Mouse (Mus musculus): ENCODE measurements around the gene Shank1. TPM values are rescaled to one million over a fixed set of nuclear protein-coding genes. Genes with fewer than 3 reads are reported as not detected.

Shank1 gene
- total RNA-seq, 2 experiments from 2014 or later: 299 to 336 TPM

DNA sequence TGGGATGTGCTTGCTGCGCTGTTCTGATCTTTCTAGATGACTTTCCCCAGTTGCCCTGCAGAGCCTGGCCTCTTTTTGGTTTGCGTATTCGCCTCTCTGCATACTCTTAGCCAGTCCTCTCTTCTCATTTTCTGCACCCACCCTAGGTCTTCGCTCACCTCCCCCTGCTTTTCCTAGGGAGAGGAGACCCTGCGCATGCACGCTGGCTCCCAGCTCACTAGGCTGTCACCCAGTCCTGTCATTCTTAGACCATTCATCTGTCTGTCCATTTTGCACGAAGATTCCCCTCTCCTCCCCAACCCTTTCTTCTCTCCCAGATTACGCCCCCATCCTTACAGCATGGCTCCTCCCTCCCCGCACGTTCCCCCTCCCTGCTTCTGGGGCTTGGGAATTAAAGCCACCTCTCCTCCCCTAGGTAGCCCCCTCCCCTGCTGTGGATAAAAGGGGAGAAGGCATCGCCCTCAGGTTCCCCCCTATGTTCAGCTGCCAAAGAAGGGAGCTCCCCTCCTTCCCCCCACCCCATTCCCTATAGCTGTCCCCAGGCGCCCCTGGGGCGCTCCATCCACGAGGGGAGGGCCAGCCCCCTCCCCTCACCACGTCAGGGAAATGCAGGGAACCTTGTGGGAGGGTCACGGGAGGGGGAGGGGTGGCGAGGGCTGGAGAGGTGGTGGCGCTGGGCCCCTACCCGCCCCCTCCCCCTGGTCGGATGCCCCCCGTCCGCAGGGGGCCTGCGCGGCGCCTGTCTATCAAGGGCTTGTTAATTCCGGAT is 49.0 kb downstream of the Shank1 start:
- DNase-seq: peak; percentile 64
- intact Hi-C loops (cut with DNase I): loop anchor here (10.0 kb wide), 1 partner anchor 126 kb away; no protein-coding TSS in a partner anchor

DNA sequence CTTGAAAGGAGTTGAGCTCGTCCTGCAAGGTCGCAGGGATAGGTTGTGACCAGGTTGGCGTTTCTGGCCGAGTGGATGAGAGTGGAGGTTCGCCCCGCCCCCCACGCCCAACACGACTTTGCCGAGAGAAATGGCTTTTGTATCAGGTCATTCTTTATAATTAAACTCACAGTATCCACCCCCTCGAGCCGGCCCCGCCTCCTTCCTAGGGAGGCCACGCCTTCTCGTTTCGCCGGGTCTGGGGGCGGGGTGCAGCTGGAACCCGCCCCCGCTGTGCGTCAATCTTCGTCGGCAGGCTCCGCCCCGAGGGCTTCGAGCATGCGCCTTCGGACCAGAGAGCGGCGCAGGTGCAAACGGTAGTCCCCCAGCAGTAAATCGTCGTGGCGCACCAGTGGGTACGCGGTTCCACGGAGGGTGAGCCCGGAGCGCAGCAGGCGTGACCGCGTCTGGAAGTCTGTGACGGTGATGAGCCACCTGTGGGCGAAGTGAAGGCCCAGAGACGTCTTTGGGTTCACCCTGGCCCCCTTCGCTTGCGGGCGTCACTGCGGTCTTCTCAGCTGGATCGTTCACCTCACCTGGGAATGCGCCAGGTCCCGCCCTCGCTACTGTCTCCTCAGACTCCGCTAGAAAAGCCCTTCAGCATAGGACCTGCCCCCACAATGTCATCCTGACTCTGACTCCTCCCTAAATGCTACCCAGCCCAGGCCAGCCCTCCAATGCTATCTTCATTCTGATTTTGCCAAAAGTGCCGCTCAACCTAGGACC is 50.0 kb downstream of the Shank1 start:
- intact Hi-C loops (cut with DNase I): loop anchor here (10.0 kb wide), 1 partner anchor 125 kb away; no protein-coding TSS in a partner anchor
- DNase-seq: peak; percentile 94

DNA sequence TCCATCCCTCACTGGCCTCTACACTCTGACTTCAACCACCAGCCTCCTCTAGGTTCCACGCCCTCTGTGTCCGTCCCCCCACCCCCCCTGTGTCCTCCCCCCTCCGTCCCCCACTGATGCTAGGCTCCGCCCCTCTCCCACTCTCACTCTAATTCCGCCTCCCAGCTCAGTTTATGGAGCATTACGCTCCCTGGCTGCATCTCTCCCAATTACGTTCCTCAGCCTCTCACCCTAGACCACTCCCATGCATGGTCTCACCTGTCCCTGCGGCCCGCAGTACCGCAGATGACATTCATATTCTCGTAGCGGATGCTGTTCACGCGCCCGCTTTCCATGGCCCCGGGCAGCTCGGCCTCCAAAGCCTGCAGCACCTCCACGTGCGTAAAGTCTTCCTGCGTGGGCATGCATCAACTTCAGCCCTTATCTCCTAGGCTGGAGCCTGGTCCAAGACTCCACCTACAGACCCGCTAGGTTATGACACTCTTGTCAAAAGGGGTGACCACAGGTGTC is 50.8 kb downstream of the Shank1 start:
- intact Hi-C loops (cut with DNase I): no loop called here
- DNase-seq: peak; percentile 33

DNA sequence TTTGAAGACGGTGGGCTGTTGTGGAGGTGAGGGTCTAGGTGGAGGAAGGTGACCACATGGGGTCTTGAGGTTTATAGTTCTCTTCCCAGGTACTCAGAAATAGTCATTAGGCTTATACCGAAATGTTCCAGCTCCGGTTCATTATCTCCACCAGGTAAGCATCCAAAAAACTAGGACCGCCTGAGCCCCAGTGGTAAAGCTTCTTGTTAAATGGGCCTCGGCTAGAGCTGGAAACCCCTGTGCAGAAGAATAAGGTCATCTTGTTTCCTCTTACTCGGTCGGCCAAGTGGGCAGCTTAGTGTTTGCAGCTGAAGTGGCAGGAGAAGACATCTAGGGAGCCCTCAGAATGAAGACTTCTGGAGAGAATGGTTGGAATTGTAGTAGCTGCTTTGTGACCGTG is 62.6 kb downstream of the Shank1 start:
- no peak for DNase-seq
- intact Hi-C loops (cut with DNase I): no loop called here

DNA sequence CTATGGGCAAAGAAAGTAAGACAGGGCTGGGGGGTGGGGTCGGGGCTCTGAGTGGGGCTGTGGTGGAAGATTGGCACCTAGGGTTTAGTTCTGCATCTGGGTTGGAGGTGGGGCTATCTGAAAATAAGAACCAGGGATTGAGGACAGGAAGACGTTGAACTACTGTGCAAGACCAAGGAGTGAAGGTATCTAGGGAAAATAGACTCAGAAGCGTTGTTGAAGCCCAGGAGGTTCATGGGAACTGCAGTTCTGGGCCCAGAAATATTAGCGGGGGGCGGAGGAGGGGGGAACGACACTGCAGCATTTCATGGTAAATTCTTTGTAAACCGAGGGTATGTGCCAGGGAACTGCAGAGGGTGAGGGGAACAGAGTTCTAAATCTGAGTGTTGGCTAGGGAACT is 63.4 kb downstream of the Shank1 start:
- DNase-seq: no peak
- intact Hi-C loops (cut with DNase I): no loop called here

DNA sequence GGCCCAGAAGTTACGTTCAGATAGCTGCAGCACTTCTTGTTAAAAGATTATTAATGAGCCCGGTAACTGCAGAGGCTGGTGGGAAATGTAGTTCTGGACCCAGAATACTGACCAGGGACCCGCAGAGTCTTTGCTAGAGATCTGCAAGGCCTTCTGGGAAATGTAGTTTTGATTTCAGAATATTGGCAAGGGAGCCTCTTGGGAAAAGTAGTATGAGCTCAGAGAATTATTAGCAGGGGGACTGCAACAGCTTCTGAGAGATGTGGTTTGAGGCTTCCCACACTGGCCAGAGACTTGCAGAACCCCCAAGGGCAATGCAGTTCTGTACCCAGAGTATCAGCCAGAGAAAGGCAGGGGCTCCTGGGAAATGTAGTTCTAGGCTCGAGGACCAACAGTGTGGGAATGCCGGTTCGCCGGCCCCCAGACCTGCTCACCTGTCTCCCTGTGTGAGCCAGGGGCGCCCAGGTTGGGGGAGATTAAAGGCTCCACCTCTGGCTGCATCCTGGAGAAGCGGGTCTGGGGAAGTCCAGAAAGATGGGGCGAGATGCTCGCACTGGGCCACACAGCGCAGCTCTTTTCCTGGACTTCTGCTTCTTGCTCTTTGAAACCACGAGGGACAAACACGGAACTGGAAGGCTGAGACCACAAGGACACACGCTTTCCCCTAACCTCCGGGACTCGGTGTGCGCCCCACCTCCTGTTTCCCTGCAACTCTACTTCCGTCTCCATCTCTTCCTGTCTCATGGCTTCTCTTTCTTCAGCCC is 64.0 kb downstream of the Shank1 start:
- DNase-seq: peak; percentile 73
- intact Hi-C loops (cut with DNase I): no loop called here

DNA sequence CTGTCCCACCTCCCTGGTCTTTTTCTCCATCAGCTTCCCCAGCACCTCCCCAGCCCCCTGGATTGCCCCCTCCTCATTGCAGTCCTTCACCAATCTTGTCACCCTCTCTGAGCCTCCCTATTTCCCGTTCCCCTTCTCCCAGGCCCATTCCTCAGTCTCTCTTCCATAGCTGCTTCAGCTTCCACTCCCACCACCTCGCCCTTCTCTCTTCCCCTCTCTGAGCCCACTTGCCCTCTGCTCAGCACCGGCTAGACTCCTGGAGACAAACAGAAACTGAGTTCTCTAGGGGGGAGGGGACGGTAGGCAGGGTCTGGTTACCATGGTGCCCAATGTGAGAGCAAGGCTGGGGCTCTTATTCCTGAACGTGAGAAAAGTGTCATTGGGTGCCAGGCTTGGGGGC is 64.7 kb downstream of the Shank1 start:
- DNase-seq: no peak

DNA sequence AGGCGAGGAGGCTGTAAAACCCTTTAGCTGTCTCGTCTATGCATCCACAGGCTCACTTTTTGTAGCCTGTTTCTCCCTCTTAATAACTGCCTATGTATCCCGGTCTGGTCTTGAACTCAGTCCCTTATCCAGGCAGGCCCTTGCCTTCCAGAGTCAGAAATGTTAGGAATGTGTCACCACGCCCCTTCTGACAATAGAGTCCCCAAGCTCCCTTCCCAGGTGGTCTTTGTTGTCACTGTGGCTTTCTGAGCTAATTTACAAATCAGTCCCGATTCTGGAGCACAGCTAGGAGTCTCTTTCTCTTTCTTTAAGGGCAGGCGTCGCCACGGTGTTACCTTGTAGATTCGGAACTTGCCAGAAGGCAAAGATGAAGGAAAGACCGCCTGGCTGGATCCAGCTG is 65.2 kb downstream of the Shank1 start:
- DNase-seq: no peak
- intact Hi-C loops (cut with DNase I): no loop called here

More for the DNA sequence above, 64.7 kb downstream of the Shank1 start:
- intact Hi-C loops (cut with DNase I): no loop called here

DNA sequence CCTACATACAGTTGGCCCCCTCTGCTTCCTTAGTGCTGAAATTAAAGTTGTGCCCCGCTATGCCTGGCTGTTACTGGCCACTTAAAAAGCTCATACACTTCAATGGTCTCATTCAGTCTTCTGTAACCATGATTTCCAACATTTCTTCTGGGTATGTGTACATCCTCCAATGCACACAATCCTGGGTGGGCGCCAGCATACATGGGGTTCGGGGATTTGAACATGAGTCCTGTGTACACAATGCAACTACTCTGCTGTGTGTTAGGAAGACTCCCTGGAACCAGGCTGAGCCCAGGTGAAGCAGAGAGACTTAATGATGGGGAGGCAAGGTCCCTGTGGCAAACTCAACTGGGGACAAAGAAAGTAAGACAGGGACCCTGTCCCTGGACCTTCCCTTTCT is 65.7 kb downstream of the Shank1 start:
- DNase-seq: peak; percentile 29
- intact Hi-C loops (cut with DNase I): no loop called here

DNA sequence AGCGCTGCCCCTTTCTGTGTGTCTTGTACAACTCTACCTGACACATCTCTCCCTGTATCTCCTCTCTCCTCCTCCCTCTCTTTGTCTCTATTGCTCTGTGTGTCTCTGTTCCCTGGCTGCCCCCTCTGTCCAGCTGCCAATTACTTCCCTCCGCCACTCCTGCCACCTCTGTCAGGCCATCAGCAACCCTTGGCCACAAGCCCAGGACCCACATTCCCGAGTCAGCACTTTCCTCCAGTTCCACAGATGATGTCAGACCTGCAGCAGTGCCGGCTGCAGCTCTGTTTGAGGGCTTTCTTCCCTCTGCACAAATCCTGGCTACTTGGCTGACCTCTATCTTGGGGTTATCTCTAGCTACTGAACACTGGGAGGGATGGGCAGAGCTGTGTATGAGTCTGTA is 68.2 kb downstream of the Shank1 start:
- intact Hi-C loops (cut with DNase I): no loop called here
- peak; percentile 51 for DNase-seq

DNA sequence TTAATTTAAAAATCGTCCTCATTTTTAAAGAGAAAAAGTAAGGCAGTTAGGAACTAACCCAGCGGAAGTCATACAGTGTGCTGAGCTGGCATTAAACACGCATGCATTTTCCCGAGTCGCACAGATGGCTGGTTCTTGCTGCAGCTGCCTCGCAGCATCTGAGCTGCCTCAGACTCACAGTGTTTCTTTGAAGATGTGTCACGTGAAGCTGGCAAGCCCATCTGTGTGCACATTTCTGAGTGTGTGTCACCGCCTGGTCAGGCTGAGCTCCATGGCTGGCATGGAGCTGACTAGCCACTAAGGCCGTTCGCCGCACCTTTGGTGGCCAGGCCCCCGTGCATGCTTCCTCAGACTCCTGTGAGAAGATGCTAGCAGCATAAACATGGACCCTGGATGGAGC is 72.5 kb downstream of the Shank1 start:
- peak; percentile 79 for DNase-seq
- intact Hi-C loops (cut with DNase I): loop anchor here (10.0 kb wide), 1 partner anchor 62 kb away; no protein-coding TSS in a partner anchor

DNA sequence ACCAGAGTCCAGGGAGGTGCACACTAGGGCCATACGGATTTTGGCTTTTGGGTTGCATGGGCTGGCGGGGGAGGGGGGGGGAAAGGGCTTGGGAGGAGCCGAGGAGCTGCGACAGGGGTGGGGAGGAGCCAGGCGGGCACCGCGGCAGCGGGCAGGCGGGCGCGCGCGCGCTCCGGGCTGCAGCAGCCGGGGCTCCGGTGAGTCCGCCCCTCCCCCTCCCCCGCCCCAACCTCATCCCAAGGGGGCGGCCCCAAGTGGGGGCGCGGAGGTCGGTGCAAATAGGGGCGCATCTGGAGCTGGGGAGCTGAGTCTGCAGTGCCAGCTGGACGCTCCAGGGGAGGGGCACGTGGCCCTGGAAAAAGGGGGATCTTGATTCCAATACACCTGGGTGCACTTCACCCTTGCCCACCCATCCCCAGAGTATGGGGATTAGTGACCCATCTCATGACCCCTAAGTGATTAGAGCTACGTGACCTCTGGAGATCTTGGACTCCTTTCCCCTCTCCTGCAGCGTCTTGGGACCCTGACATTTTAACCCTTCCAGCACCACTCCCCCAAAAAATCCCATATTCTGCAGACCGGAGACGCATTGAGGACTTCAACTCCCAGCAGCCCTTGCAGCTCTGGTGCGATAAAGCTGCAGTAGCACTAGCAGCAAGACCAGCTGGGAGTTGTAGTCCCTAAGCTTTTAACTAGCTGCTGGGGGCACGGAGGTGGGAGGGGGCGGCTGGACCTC is 74.1 kb downstream of the Shank1 start, which contains the start of gene Syt3:
Syt3 (plus strand) TSS at position 123 of the 736 bp plus-strand sequence.
- peak; percentile 80 for DNase-seq
- intact Hi-C loops (cut with DNase I): loop anchor here (10.0 kb wide), 1 partner anchor 61 kb away; no protein-coding TSS in a partner anchor

DNA sequence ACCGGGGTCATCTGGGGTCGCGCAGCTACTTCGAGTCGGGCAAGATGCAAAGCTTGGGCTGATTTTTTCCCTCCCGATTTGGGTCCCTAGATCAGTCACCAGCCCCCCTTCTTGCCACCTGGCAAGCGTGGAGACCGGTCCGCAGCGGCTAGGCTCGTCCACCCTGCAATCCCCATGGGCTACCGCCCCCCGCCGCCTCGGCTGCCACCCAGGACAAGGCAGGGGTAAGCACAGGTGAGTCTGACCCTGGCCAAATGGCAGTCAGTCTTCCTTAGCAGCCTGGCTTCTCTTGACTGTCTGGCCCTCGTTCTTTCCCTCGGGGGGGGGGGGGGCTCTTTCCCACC is 74.6 kb downstream of the Shank1 start:
- intact Hi-C loops (cut with DNase I): loop anchor here (10.0 kb wide), 1 partner anchor 60 kb away; no protein-coding TSS in a partner anchor

DNA sequence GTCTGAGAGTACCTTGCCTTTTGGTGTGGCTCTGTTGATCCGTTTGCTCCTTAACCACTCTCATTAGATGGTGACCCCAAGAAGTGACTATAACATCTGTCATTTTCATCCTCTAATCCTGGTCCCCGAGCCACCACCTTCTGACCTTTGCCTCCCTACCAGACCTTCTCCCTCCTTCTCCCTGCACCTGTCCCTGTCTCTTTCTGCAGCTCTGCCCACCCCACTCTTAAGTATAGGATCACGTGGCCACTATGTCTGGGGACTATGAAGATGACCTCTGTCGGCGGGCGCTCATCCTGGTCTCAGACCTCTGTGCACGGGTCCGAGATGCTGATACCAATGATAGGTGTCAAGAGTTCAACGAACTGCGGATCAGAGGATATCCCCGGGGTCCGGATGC is 75.7 kb downstream of the Shank1 start, which contains the start of gene 1700008O03Rik:
1700008O03Rik (minus strand) TSS at position 101 of the 400 bp plus-strand sequence.
- DNase-seq: no peak
- intact Hi-C loops (cut with DNase I): loop anchor here (10.0 kb wide), 1 partner anchor 59 kb away; no protein-coding TSS in a partner anchor

More for the DNA sequence above, 74.6 kb downstream of the Shank1 start:
- no peak for DNase-seq

DNA sequence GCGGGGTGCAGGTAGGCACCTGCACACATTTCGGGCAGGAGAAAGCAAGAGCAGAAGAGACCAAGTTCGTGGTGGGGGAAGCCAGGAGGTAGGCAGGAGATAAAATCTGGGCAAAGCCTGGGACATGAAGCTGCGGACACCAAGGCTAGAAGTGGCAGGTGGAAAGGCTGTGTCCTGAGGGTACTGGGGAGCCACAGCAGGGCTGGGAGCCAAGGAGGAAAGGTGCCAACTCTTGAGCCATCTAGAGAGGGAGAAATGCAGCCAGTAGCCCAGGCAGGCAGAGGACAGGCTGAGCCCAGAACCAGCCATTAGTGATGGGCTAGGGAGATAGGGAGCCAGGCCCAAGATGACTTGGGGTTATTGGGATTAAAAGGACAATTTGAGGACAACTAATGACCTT is 81.8 kb downstream of the Shank1 start:
- intact Hi-C loops (cut with DNase I): no loop called here
- DNase-seq: peak; percentile 79

DNA sequence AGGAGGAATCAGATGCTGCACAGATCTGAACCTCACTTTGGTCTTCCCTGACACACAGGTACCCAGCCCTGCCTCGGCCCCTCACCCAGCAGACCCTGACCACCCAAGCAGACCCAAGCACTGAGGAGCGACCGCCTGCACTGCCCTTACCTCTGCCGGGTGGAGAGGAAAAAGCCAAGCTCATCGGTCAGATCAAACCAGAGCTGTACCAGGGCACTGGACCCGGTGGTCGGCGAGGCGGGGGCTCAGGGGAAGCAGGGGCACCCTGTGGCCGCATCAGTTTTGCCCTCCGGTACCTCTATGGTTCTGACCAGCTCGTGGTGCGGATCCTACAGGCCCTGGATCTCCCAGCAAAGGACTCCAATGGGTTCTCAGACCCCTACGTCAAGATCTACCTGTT is 82.3 kb downstream of the Shank1 start:
- intact Hi-C loops (cut with DNase I): no loop called here
- no peak for DNase-seq

DNA sequence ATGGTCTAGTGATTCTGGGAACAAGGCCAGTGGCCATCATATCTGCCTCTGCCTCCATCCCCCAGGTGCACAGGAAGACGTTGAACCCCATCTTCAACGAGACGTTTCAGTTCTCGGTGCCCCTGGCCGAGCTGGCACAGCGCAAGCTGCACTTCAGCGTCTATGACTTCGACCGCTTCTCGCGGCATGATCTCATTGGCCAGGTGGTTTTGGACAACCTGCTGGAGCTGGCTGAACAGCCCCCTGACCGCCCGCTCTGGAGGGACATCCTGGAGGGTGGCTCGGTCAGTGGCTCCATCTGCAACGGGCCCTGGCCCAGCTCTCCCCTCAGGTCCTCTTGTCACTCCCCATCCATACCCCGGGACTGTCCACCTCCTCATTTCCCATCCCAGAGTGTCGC is 83.2 kb downstream of the Shank1 start:
- no peak for DNase-seq

DNA sequence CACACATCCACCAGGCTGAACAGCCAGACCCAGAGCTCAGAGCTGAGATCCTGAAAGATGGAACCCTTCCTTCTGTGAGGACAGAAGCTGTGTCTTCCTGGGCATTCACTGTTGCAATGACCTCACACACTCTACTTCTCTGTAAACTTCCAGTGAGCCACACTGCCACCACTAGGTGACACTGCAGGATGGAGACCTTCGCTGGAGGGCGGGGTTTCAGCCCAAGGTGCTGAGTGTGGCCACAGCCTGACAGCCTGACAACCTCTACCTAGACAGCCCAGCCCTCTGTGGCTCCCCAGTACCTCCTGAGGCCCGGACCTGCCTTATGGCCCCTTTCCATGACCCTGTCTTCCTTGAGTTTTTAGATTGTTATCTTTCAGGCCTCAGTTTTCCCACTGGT is 88.5 kb downstream of the Shank1 start:
- intact Hi-C loops (cut with DNase I): no loop called here
- DNase-seq: peak; percentile 68

More for the DNA sequence above, 83.2 kb downstream of the Shank1 start:
- intact Hi-C loops (cut with DNase I): no loop called here

DNA sequence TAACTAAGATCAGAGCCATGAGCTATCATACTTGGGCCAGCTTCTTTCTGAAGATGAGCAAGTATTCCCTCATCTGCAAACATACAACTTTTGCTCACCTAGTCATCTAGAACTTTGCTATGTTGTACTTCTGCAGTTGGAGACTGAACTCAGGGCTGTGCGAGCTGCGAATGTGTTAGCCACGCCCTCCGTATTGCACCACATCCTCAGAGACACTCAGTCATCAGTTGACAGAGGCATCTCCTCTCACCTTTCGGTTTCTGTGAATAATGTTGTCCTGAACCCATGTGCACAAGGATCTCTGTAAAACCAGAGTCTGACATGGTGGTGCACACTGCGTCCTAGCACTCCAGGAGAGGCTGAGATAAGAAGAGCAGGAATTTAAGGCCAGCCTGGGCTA is 91.6 kb downstream of the Shank1 start:
- DNase-seq: no peak
- intact Hi-C loops (cut with DNase I): no loop called here
